Mouse (Mus musculus): Measurements from ENCODE around the gene Lgr6. TPM values are rescaled to one million over a fixed set of nuclear protein-coding genes. Genes with fewer than 3 reads are reported as not detected.

Lgr6 gene
- polyA plus RNA-seq, 1 experiment, result not detected

- Histone ChIP-seq H3K4me1 (ENCODE audit: control insufficient read depth, insufficient read depth, low read length) (peaks cover 24% of the 10 kb centered on the region), H3K4me3 (ENCODE audit: insufficient read depth, low read depth, low read length) (no peak overlapping the region), H3K27ac (ENCODE audit: insufficient read depth, low read depth, low read length) (no peak overlapping the region)
- 68% methylated on average over 5 of the region's 5 CpGs for WGBS
- TF ChIP-seq POLR2A (IDR thresholded peaks at IDR 0.05; ENCODE audit: insufficient read depth, low read depth, low read length), result no peak
- no peak for TF ChIP-seq CTCF (IDR thresholded peaks at IDR 0.05; ENCODE audit: insufficient read depth, low read depth, low read length)
These were observed 28.6 kb downstream of the Lgr6 start for GRCm38 (mm10) chr1:135076470-135076869.

DNA sequence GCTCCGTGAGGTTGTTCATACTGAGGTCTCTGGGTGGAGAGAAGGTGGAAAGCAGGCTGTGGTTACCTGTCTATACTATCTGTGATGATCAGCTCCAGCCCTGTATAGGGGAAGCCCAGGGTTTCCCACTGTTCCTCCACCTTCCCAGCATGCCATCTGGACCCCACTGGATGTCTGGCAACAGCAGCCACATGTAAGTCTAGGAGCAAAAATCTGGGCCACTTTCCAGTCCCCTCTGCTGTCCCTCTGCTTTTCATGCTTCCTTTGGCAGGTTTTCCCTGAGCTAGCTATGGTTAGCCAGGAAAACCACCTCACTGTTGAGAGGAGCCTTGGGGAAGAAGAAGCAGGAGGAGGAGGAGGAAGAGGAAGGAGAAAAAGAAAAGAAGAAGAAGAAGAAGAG lies 29.8 kb downstream of the Lgr6 start:
- no peak overlapping the region for H3K27ac ChIP-seq (ENCODE audit: insufficient read depth, low read depth, low read length)
- TF ChIP-seq CTCF (IDR thresholded peaks at IDR 0.05; ENCODE audit: insufficient read depth, low read depth, low read length), result no peak
- no peak for TF ChIP-seq POLR2A (IDR thresholded peaks at IDR 0.05; ENCODE audit: insufficient read depth, low read depth, low read length)
- 91% methylated on average over 1 of the region's 1 CpGs for WGBS
- no peak overlapping the region for H3K4me3 ChIP-seq (ENCODE audit: insufficient read depth, low read depth, low read length)
- H3K4me1 ChIP-seq (ENCODE audit: control insufficient read depth, insufficient read depth, low read length), result peaks cover 24% of the 10 kb centered on the region

DNA sequence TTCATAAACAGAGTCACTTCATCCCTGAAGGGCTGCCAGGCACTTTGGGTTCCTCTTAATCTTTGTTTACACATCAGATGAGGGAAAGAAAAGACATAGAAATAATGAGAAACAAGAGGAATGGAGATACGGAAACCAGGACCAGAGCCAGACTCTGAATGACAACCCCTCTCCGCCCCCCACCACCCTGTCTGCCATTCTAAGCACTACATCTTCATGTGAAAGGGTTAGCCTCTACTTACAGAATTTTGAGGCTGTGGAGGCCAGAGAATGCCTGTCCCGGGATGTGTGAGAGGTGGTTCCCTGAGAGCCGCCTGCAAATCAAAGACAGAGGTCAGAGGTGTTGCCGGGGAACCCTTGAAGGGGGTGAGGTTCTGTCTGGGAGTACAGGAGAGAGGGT lies 32.4 kb downstream of the Lgr6 start:
- peaks cover 14% of the 10 kb centered on the region for H3K4me1 ChIP-seq (ENCODE audit: control insufficient read depth, insufficient read depth, low read length)
- H3K4me3 ChIP-seq (ENCODE audit: insufficient read depth, low read depth, low read length), result no peak overlapping the region
- TF ChIP-seq CTCF (IDR thresholded peaks at IDR 0.05; ENCODE audit: insufficient read depth, low read depth, low read length) (no peak), POLR2A (IDR thresholded peaks at IDR 0.05; ENCODE audit: insufficient read depth, low read depth, low read length) (no peak)
- H3K27ac ChIP-seq (ENCODE audit: insufficient read depth, low read depth, low read length), result no peak overlapping the region
- WGBS, result 67% methylated on average over 5 of the region's 5 CpGs

GRCm38 (mm10) chr1:135069841-135070240 lies 35.2 kb downstream of the Lgr6 start:
- TF ChIP-seq POLR2A (IDR thresholded peaks at IDR 0.05; ENCODE audit: insufficient read depth, low read depth, low read length) (no peak), CTCF (IDR thresholded peaks at IDR 0.05; ENCODE audit: insufficient read depth, low read depth, low read length) (no peak)
- H3K4me3 ChIP-seq (ENCODE audit: insufficient read depth, low read depth, low read length), result no peak overlapping the region
- H3K27ac ChIP-seq (ENCODE audit: insufficient read depth, low read depth, low read length), result no peak overlapping the region
- H3K4me1 ChIP-seq (ENCODE audit: control insufficient read depth, insufficient read depth, low read length), result no peaks in the 10 kb centered on the region
- WGBS, result 72% methylated on average over 8 of the region's 8 CpGs

DNA sequence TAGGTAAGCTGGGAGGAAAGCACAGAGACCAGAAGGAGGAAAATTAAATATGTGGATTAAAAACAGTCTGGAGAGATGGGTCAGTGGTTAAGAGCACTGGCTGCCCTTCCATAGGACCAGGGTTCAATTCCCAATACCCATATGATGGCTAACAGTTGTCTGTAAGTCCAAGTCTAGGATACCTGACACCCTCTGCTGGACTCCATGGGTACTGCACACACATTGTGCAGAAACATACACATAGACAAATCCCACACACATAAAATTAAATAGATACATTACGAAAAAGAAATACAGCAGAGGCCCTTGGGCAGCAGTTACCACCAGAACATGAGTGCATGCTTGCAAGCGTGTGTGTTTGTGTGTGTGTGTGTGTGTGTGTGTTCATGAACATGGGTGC lies 40.6 kb downstream of the Lgr6 start:
- H3K27ac ChIP-seq (ENCODE audit: insufficient read depth, low read depth, low read length), result no peak overlapping the region
- WGBS, result 96% methylated on average over 2 of the region's 2 CpGs
- TF ChIP-seq POLR2A (IDR thresholded peaks at IDR 0.05; ENCODE audit: insufficient read depth, low read depth, low read length), result no peak
- no peak for TF ChIP-seq CTCF (IDR thresholded peaks at IDR 0.05; ENCODE audit: insufficient read depth, low read depth, low read length)

GRCm38 (mm10) chr1:135062936-135063335 lies 42.1 kb downstream of the Lgr6 start:
- Histone ChIP-seq H3K4me1 (ENCODE audit: control insufficient read depth, insufficient read depth, low read length) (peaks cover 30% of the 10 kb centered on the region), H3K27ac (ENCODE audit: insufficient read depth, low read depth, low read length) (no peak overlapping the region), H3K4me3 (ENCODE audit: insufficient read depth, low read depth, low read length) (no peak overlapping the region)
- 67% methylated on average over 5 of the region's 5 CpGs for WGBS
- TF ChIP-seq POLR2A (IDR thresholded peaks at IDR 0.05; ENCODE audit: insufficient read depth, low read depth, low read length) (no peak), CTCF (IDR thresholded peaks at IDR 0.05; ENCODE audit: insufficient read depth, low read depth, low read length) (no peak)

More for the DNA sequence above, 40.6 kb downstream of the Lgr6 start:
- Histone ChIP-seq H3K4me1 (ENCODE audit: control insufficient read depth, insufficient read depth, low read length) (peaks cover 26% of the 10 kb centered on the region), H3K4me3 (ENCODE audit: insufficient read depth, low read depth, low read length) (no peak overlapping the region)

GRCm38 (mm10) chr1:135061300-135061699 lies 43.8 kb downstream of the Lgr6 start:
- WGBS, result 93% methylated on average over 6 of the region's 6 CpGs
- H3K4me3 ChIP-seq (ENCODE audit: insufficient read depth, low read depth, low read length), result no peak overlapping the region
- H3K27ac ChIP-seq (ENCODE audit: insufficient read depth, low read depth, low read length), result no peak overlapping the region
- peaks cover 42% of the 10 kb centered on the region for H3K4me1 ChIP-seq (ENCODE audit: control insufficient read depth, insufficient read depth, low read length)
- TF ChIP-seq POLR2A (IDR thresholded peaks at IDR 0.05; ENCODE audit: insufficient read depth, low read depth, low read length) (no peak), CTCF (IDR thresholded peaks at IDR 0.05; ENCODE audit: insufficient read depth, low read depth, low read length) (no peak)

- Histone ChIP-seq H3K4me3 (ENCODE audit: insufficient read depth, low read depth, low read length) (no peak overlapping the region), H3K27ac (ENCODE audit: insufficient read depth, low read depth, low read length) (no peak overlapping the region), H3K4me1 (ENCODE audit: control insufficient read depth, insufficient read depth, low read length) (peaks cover 46% of the 10 kb centered on the region)
- TF ChIP-seq CTCF (IDR thresholded peaks at IDR 0.05; ENCODE audit: insufficient read depth, low read depth, low read length), result no peak
- TF ChIP-seq POLR2A (IDR thresholded peaks at IDR 0.05; ENCODE audit: insufficient read depth, low read depth, low read length), result no peak
- 64% methylated on average over 6 of the region's 6 CpGs for WGBS
These were observed 44.9 kb downstream of the Lgr6 start for GRCm38 (mm10) chr1:135060174-135060573.

DNA sequence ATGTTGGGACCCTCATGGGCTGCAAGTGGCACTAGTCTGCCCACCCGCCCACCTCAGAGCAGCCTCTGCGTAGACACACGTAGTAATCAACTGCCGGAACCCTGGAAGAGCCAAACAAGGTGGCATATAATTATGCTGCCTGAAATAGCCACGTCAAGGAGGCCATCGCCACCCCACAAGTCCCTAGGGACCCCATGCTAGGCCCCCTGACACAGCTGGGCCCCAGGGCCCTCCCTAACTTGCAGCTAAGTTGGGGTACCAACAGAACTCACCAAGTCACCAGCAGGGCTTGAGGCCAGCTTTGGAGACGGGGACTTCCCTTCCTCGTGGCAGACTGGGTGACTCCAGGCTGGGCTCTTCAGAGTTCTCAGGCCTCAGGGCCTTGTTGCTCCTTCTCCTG lies 48.2 kb downstream of the Lgr6 start:
- 41% methylated on average over 8 of the region's 8 CpGs for WGBS
- Histone ChIP-seq H3K4me3 (ENCODE audit: insufficient read depth, low read depth, low read length) (no peak overlapping the region), H3K4me1 (ENCODE audit: control insufficient read depth, insufficient read depth, low read length) (peaks cover 46% of the 10 kb centered on the region), H3K27ac (ENCODE audit: insufficient read depth, low read depth, low read length) (no peak overlapping the region)
- TF ChIP-seq CTCF (IDR thresholded peaks at IDR 0.05; ENCODE audit: insufficient read depth, low read depth, low read length), result no peak
- no peak for TF ChIP-seq POLR2A (IDR thresholded peaks at IDR 0.05; ENCODE audit: insufficient read depth, low read depth, low read length)

GRCm38 (mm10) chr1:135054121-135054520 lies 51.0 kb downstream of the Lgr6 start:
- TF ChIP-seq POLR2A (IDR thresholded peaks at IDR 0.05; ENCODE audit: insufficient read depth, low read depth, low read length) (no peak), CTCF (IDR thresholded peaks at IDR 0.05; ENCODE audit: insufficient read depth, low read depth, low read length) (no peak)
- Histone ChIP-seq H3K4me3 (ENCODE audit: insufficient read depth, low read depth, low read length) (no peak overlapping the region), H3K27ac (ENCODE audit: insufficient read depth, low read depth, low read length) (no peak overlapping the region), H3K4me1 (ENCODE audit: control insufficient read depth, insufficient read depth, low read length) (peaks cover 40% of the 10 kb centered on the region)
- WGBS, result 87% methylated on average over 5 of the region's 5 CpGs
